Mouse (Mus musculus): ENCODE measurements around the gene Ncoa3.

Ncoa3 gene

DNA sequence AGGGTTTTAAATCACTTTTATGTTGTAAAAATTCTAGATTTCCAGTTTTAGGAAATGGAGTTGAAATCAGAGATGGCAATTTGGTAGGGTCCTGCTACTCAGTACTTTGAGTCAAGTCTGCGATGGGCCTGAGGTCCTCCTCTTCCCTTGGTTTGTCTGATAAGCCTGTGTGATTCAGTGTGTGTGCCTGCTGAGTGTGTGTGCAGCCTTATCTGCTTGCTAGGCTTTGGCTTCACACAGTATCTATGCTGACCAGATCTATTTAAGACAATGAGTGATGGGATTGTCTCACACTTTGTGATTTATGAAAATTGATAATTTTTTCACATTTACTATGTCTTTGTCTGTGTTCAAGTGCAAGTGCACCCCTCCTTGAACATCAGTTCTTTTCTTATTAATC is 50.1 kb downstream of the Ncoa3 start:
- no peak for DNase-seq

DNA sequence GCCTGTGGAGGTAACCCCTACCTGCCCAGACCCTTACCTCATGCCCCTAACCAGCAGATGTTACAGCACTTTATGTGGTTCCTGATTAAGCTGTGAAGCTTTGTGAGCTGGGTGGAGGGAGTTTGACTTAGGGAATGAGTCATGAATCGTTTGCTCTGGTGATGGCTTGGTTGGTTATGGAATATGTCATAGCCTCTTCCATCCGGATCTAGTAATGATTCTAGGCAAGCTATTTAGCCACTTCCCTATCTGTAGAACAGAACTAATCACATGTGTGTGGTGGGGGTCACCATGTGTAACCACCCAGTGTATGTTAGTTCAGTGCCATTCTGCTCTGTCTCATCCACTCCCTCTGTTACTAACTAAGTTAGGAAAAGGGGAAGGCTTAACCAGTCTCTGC is 52.6 kb downstream of the Ncoa3 start:
- DNase-seq, result no peak

DNA sequence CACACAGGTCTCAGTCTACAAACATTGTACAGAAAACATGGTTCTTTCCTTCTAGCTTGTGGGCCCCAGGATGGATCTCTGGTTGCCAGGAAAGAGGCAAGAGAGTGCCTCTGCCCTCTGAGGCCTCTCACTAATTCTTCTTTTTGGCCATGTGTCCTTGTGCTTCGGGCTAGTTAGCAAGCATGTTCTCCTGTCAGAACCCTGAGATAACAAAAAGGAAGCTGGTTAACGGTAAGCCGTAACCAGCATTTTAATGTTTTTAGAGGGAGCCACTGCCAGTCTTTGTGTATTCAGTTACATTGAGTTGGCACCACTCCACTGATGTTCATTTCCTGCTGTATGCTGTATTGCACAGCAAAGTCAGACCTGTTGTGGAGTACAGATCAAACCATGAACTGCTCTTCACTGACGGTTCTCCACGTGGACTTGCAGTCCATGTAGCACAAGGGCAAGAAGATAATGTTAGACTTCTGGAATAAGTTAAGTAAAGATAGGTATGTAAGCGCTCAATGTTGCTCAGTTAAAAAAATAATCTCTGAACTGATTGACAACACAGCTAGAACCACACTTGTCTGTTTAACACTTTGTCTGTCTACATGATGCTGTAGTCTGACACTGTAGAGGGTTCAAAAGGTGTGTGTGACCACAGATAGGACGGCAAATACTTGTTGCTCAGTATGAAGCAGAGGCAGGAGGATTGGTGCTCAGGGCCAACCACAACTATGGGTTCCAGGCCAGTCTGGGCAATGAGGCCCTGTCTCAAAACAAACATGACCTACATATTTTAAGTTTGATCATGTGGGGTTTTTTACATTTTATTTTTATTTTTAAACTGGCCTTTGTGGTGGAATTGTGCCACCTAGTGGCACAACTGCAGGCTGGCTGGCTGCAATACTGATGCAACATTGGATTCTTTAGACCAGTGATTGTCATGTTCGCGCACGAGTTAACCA is 53.4 kb downstream of the Ncoa3 start:
- peak; percentile 28 to 36 for DNase-seq

- no peak for DNase-seq
These were observed 55.5 kb downstream of the Ncoa3 start for GRCm38 (mm10) chr2:166047931-166048330.

- no peak for DNase-seq
These were observed 56.4 kb downstream of the Ncoa3 start for GRCm38 (mm10) chr2:166048852-166049251.

- no peak for DNase-seq
These were observed 59.0 kb downstream of the Ncoa3 start for GRCm38 (mm10) chr2:166051421-166051820.

DNA sequence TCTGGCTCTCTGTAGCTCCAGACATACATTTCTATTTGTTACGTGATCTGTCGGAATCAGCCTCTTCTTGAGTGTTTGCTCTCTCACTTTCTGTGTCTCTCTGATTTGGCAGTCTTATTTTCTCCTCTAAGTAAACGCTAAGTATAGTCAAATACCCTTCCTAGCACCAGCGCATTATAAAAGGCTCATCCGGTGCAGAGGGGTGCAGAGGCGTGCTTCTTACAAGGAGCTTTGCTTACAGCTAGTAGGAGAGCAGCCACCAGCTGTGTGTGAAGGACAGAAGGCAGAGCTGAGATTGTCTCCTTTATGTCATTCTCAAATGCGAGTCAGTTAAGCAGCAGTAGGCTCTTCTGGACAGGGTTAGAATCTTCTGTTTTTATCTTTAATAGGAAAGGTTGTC is 59.5 kb downstream of the Ncoa3 start:
- DNase-seq, result no peak

- peak; percentile 19 to 21 for DNase-seq
These were observed 61.6 kb downstream of the Ncoa3 start for GRCm38 (mm10) chr2:166054002-166054539.

DNA sequence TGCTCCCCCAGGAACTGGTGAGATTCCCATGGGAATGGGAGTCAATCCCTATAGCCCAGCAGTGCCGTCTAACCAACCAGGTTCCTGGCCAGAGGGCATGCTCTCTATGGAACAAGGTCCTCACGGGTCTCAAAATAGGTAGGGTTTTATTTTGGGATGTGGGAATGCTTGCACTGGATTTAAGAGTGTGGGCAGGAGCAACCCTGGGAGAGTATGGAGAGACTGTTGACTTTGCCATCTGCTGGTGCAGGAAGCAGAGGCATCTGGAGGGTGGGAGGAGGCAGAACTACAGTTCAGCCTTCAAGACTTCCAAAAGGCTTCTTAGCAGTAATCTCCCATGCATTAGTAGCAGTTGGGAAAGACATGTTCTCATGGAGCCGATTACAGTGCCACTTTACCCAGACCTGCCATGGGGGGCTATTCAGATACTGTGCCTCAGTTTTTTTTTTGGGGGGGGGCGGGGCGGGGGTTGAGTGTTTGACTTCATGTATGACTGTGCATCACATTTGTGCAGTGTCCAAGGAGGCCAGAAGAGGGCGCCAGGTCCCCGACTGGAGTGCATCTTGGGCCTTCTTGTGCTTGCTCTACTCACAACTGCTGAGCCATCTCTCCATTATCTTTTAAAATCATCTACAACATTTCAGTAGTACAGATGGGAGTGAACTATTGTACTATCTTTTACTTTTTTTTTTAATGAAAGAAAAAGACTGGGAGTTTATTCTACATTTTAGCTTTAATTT is 67.4 kb downstream of the Ncoa3 start:
- peak; percentile 50 to 72 for DNase-seq

DNA sequence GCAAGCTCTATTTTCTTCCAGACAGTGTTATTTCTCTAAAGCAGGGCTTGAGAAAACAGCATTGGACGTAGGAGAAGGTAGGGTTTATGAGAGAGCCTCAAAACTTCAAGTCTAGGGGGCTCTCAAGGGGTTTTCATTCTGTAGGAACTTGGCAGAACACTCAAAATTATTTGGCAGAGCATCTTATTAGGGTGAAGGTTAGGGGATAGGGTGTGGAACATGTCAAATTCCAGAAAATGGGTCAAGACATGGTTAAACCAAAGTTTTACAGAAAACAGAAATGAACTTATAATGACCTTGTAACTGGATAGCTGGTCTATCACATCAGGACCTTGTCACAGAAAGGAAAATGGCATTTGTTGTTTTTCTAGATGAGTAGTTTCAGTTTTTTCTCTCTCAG is 69.6 kb downstream of the Ncoa3 start:
- DNase-seq, result no peak

GRCm38 (mm10) chr2:166062431-166062830 is 70.0 kb downstream of the Ncoa3 start:
- DNase-seq, result no peak

GRCm38 (mm10) chr2:166066434-166066833 is 74.0 kb downstream of the Ncoa3 start:
- no peak for DNase-seq

- DNase-seq, result no peak
These were observed 75.8 kb downstream of the Ncoa3 start for GRCm38 (mm10) chr2:166068261-166068660.

DNA sequence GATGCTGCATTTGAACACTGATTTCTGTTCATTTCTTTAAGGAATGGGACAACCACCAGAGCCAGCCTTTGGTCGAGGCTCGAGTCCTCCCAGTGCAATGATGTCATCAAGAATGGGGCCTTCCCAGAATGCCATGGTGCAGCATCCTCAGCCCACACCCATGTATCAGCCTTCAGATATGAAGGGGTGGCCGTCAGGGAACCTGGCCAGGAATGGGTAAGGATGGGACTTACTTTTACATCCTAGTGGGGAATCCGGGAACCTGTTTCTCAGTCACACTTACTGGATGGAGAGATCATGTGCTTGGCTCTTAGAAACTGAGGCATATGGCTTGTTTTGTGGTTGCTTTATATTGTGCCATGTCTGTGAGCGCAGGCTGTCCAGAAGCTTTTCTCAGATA is 76.7 kb downstream of the Ncoa3 start:
- DNase-seq, result no peak

- no peak for DNase-seq
These were observed 77.3 kb downstream of the Ncoa3 start for GRCm38 (mm10) chr2:166069738-166070137.

DNA sequence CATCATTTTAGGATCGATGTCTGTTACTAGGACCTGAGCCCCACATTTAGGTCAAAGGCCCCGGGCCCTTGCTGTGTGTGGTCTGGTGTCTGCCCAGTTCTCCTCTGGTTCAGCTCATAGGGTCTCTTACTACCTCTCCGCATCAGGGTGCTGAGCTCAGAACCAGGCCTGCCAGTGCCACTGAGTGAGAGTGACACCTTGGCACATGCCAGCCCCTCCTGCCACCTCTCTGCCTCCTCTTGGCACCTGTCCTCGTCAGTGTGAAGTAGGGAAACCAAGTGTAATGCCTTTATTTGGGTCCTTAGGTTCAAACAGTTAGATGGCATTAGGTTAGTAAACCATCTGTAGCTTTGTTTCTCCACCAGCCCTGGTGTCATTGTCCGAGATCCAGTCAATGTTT is 79.0 kb downstream of the Ncoa3 start:
- no peak for DNase-seq

DNA sequence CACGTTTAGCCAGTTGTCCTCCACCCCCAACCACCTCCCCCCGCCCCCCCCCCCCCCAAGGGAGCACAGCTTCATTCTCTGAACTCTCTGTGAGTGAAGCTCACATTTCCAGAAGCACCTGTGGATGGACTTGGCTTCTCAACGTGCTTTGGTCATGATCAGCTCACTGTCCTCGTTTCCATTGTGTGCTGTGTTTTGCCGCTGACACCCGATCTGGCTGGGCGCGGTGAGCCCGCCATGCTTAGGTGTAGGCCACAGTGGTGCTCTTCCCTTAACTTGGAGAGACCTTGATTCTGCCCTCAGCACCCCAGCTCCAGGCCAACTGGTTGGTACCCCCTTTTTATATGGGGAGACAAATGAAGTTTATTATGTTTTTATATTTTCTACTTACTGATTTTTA is 79.5 kb downstream of the Ncoa3 start:
- DNase-seq, result no peak

DNA sequence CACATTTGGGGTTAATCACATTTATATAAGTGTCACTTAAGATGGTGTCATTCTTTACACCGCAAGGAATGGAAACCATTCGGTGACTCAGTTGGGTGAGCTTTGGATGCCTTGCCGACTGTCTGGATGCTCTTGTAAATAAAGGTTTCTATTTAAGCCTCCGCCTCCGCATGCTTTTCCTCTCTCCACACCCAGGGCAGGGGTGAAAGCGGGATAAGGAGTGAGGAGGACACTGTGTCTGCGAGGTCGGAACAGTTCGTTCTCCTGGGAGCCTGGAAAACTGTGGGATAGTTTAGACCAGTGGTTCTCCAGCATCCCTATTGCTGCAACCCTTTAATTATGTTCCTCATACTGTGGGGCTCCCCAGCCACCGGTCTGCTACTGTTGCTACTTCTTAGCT is 80.6 kb downstream of the Ncoa3 start:
- DNase-seq, result no peak

- DNase-seq, result no peak
These were observed 81.9 kb downstream of the Ncoa3 start for GRCm38 (mm10) chr2:166074322-166074721.

DNA sequence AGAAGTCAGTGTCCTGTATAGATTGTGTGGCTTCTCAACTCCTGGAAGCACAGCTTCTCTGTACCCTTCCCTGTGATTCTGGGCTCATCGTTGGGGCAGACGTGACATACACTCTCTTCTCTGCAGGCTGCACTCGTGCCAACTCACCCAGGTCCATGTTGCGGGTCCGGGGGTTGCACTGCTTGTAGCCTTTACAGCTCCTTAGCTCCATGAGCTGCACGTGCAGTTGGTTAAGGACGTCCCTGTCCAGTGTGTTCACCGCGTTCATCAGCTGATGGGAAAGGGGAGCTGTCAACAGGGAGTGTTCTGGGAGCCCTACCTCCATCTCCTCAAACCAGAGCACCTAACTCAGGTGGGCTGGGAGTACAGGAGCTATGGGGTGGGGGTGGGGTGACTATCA is 84.9 kb downstream of the Ncoa3 start:
- DNase-seq, result no peak

DNA sequence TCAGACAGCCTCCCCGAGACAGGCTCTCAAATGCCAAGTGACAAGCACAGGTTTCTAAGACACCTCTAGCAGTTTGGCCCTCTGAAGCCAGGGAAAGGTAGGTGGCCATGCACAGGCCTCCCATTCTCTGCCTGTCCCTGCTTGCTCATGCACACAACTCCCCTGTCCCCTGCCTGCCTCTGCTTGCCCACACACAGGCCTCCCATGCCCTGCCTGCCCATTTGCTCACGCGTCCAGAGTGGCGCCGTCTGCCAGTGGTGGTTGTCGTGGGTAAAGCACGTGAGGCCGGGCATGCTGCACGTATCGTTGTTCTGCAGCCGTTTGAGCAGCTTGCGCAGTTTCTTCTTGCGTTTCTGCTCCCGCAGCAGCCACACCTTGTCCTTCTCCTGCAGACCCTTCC is 86.8 kb downstream of the Ncoa3 start:
- DNase-seq, result no peak

- no peak for DNase-seq
These were observed 87.8 kb downstream of the Ncoa3 start for GRCm38 (mm10) chr2:166079961-166080885.
